Mouse (Mus musculus) E14TG2a.4 (cell line): Measurements from ENCODE around the gene Dvl2.

Experiments
- H3K27me3 ChIP-seq: 2 replicates; pipeline ENCODE4 v1.6.1; 2014; ENCODE audit warnings: low read length, control low read depth; ENCODE audit not compliant: insufficient read depth
- H3K36me3 ChIP-seq: 2 replicates; pipeline ENCODE4 v1.6.1; 2014; ENCODE audit warnings: low read length, control low read depth; ENCODE audit not compliant: insufficient read depth
- H3K4me1 ChIP-seq: replicated peaks from 2 replicates; pipeline ENCODE4 v1.6.1; 2014; ENCODE audit warnings: low read depth, low read length, control low read depth
- H3K4me3 ChIP-seq: replicated peaks from 2 replicates; pipeline ENCODE4 v1.5.1; 2014; ENCODE audit warnings: mild to moderate bottlenecking, low read length
- H3K9me3 ChIP-seq: 2 replicates; pipeline ENCODE4 v1.6.1; 2014; ENCODE audit warnings: low read length, control low read depth
- CTCF ChIP-seq: conservative IDR thresholded peaks from 2 replicates; pipeline ENCODE4 v1.5.1; 2014; ENCODE audit warnings: low read length
- NANOG ChIP-seq: IDR thresholded peaks from 2 replicates; pipeline ENCODE4 v1.6.1; 2014; ENCODE audit warnings: borderline replicate concordance, low read length, mixed read lengths
- POU5F1 ChIP-seq: IDR thresholded peaks from 2 replicates; pipeline ENCODE4 v1.6.1; 2014; ENCODE audit warnings: low read length, borderline replicate concordance

Gene Dvl2

GRCm38 (mm10) chr11:69964650-69965270 lies 35.6 kb upstream of the Dvl2 start, which contains the start of gene Cldn7:
Gene Cldn7 (plus strand): TSS chr11:69964779.
- TF ChIP-seq CTCF = no peak
- TF ChIP-seq POU5F1 = no peak
- TF ChIP-seq NANOG = no peak
- H3K4me3 ChIP-seq = peak within 1 kb of the TSS; percentile 79
- H3K4me1 ChIP-seq = peaks cover 39% of the 10 kb centered on the region
- peaks cover 22% of the 10 kb centered on the region for H3K36me3 ChIP-seq
- H3K9me3 ChIP-seq = no peaks in the 10 kb centered on the region
- H3K27me3 ChIP-seq = peaks cover 44% of the 10 kb centered on the region

- H3K4me3 ChIP-seq = peak overlapping the region; percentile 79
- H3K36me3 ChIP-seq = peaks cover 29% of the 10 kb centered on the region
- TF ChIP-seq CTCF = no peak
- no peak for TF ChIP-seq POU5F1
- no peak for TF ChIP-seq NANOG
- peaks cover 39% of the 10 kb centered on the region for H3K4me1 ChIP-seq
- H3K27me3 ChIP-seq = peaks cover 44% of the 10 kb centered on the region
- no peaks in the 10 kb centered on the region for H3K9me3 ChIP-seq
Measured at GRCm38 (mm10) chr11:69965271-69966005, 35.0 kb upstream of the Dvl2 start.

DNA sequence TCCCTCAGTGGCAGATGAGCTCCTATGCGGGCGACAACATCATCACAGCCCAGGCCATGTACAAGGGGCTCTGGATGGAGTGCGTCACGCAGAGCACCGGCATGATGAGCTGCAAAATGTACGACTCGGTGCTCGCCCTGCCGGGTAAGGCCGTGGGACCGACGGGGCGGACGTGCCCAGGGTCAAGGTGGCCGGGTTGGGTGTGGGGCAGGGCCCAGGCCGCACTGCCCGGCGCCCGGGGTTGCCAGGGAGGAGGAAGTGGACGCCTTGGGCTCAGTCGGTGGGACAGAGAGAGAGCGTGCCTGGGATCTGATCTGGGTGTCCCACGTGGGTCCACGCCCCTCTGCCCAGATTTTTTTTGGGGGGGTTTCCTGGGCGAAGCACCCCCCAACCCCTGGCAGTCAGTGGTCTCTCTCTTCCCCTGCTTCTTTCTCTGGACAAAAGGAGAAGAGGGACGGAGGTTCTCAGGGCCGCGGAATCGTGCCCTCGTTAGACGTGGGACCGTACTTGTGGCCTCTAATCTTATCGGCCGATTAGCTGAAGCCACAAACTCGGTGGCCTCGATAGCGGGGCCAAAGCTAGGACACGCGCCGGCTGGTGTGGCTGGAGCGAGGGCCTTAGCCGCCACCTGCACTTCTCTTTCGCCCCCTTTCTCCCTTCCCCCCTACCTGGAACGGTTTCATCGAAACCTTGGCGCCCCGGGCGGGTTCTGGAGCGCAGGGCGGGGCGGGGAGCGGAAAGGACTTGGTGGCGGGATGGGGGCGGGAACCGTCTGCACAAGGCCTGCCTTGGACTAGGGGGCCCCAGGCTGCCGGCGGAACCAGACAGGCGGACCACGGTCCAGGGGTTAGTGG lies 34.2 kb upstream of the Dvl2 start:
- Histone ChIP-seq H3K9me3 (no peaks in the 10 kb centered on the region), H3K36me3 (peaks cover 33% of the 10 kb centered on the region), H3K4me1 (peaks cover 40% of the 10 kb centered on the region), H3K27me3 (peaks cover 44% of the 10 kb centered on the region), H3K4me3 (peak overlapping the region; percentile 79)
- TF ChIP-seq NANOG = no peak
- TF ChIP-seq POU5F1 = no peak
- TF ChIP-seq CTCF = no peak

DNA sequence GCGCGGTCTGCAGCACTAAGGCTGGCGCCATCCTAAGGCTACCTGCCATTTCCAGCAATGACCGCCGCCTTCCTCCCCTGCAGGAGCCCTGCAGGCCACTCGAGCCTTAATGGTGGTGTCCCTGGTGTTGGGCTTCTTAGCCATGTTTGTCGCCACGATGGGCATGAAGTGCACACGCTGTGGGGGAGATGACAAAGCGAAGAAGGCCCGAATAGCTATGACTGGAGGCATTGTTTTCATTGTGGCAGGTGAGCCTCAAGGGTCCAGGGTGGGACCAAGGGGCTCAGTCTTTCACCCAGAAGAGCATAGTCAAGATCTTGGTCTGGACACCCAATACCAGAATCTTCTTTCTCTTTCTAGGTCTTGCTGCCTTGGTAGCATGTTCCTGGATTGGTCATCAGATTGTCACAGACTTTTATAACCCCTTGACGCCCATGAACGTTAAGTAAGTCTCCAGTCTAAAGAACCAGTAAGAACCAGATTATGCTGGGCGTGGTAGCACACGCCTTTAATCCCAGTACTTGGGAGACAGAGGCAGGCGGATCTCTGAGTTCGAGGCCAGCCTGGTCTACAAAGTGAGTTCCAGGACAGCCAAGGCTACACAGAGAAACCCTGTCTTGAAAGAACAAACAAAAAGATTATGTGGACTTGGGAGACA lies 33.4 kb upstream of the Dvl2 start:
- peaks cover 33% of the 10 kb centered on the region for H3K4me1 ChIP-seq

GRCm38 (mm10) chr11:69968793-69969192 lies 31.6 kb upstream of the Dvl2 start:
- Histone ChIP-seq H3K36me3 (peaks cover 58% of the 10 kb centered on the region), H3K27me3 (peaks cover 32% of the 10 kb centered on the region), H3K4me3 (no peak overlapping the region), H3K9me3 (no peaks in the 10 kb centered on the region), H3K4me1 (peaks cover 32% of the 10 kb centered on the region)
- TF ChIP-seq CTCF = no peak
- no peak for TF ChIP-seq POU5F1
- no peak for TF ChIP-seq NANOG

More for the DNA sequence above, 33.4 kb upstream of the Dvl2 start:
- H3K4me3 ChIP-seq = peak overlapping the region; percentile 79
- H3K9me3 ChIP-seq = no peaks in the 10 kb centered on the region
- peaks cover 44% of the 10 kb centered on the region for H3K27me3 ChIP-seq
- TF ChIP-seq NANOG = no peak
- no peak for TF ChIP-seq POU5F1
- no peak for TF ChIP-seq CTCF
- H3K36me3 ChIP-seq = peaks cover 40% of the 10 kb centered on the region

GRCm38 (mm10) chr11:69970222-69970621 lies 30.2 kb upstream of the Dvl2 start:
- Histone ChIP-seq H3K27me3 (peaks cover 17% of the 10 kb centered on the region), H3K36me3 (peaks cover 73% of the 10 kb centered on the region)
- no peak for TF ChIP-seq CTCF

DNA sequence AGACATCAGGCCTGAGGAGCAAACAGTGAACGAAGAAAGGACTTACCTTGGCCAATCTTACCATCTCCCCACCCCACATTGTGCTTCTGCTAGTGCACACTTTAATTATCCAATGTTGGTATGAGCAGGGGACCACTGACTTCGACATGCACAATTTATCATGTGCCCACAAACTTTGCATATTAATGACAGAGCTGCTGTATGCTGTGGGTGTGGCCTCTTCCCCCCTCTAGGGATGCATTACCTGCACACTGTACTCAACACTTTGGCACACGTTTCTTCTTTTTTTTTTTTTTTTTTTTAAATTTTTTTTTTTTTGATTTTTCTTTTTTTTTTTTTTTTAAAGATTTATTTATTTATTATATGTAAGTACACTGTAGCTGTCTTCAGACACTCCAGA lies 29.6 kb upstream of the Dvl2 start:
- H3K36me3 ChIP-seq = peaks cover 78% of the 10 kb centered on the region
- H3K9me3 ChIP-seq = no peaks in the 10 kb centered on the region
- H3K4me1 ChIP-seq = peaks cover 21% of the 10 kb centered on the region
- H3K27me3 ChIP-seq = peaks cover 12% of the 10 kb centered on the region
- no peak overlapping the region for H3K4me3 ChIP-seq
- TF ChIP-seq NANOG (no peak), POU5F1 (no peak), CTCF (no peak)

More at GRCm38 (mm10) chr11:69970222-69970621, 30.2 kb upstream of the Dvl2 start:
- Histone ChIP-seq H3K4me3 (no peak overlapping the region), H3K4me1 (peaks cover 23% of the 10 kb centered on the region), H3K9me3 (no peaks in the 10 kb centered on the region)

DNA sequence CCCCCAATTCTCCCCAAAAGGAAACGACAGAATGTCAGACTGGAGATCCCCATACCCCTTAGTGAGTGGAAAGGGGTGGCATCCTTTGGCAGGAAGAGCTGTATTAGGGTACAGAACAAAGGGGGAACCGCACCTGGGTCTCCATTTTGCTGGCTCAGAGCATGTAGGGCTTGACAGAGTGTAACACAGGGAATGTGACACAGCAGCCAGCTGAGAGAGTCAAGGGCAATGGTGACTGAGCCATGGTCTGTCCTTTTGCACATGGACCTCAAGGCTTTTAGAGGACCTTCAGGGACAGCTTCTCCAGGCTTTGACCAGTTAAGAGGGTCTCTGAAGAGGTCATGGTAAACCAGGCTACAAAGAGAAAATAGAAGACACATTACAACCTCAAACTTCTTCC lies 25.5 kb upstream of the Dvl2 start:
- no peaks in the 10 kb centered on the region for H3K27me3 ChIP-seq
- peaks cover 85% of the 10 kb centered on the region for H3K36me3 ChIP-seq
- H3K4me1 ChIP-seq = peaks cover 13% of the 10 kb centered on the region
- TF ChIP-seq NANOG = no peak
- no peak for TF ChIP-seq CTCF
- TF ChIP-seq POU5F1 = no peak
- H3K9me3 ChIP-seq = no peaks in the 10 kb centered on the region
- no peak overlapping the region for H3K4me3 ChIP-seq
